Mouse (Mus musculus) heart, postnatal 0 days (tissue): ENCODE data around the gene Xrcc5. TPM values are rescaled to one million over a fixed set of nuclear protein-coding genes. Genes with fewer than 3 reads are reported as not detected.

Experiments used
- ATAC-seq: fragments of 200-750 bp; cut with Nextera tagmentation; 2 replicates; pipeline ENCODE4 v1.8.0; 2017; ENCODE audit warnings: low read depth, moderate number of reproducible peaks, moderate library complexity; ENCODE audit not compliant: insufficient read depth
- DNase-seq: peaks from one replicate; pipeline ENCODE4 v3.0.0-alpha.2; 2016; ENCODE audit warnings: low spot score
- H3K27ac ChIP-seq: fragments of 300-500 bp; sonication (generic); 2 replicates; pipeline ENCODE4 v1.5.1; 2014; ENCODE audit warnings: low read depth, mild to moderate bottlenecking
- H3K27me3 ChIP-seq: fragments of 300-500 bp; sonication (generic); 2 replicates; pipeline ENCODE4 v1.6.1; 2014; ENCODE audit warnings: low read length, mixed read lengths; ENCODE audit not compliant: control insufficient read depth, insufficient read depth
- H3K36me3 ChIP-seq: fragments of 300-500 bp; sonication (generic); replicated peaks from 2 replicates; pipeline ENCODE4 v1.6.1; 2014; ENCODE audit warnings: low read length, mixed read lengths; ENCODE audit not compliant: control insufficient read depth, insufficient read depth
- H3K4me1 ChIP-seq: fragments of 300-500 bp; sonication (generic); 2 replicates; pipeline ENCODE4 v1.6.1; 2014; ENCODE audit warnings: antibody characterized with exemption; ENCODE audit not compliant: control insufficient read depth, insufficient read depth
- H3K4me2 ChIP-seq: fragments of 300-500 bp; sonication (generic); 2 replicates; pipeline ENCODE4 v1.6.1; 2014; ENCODE audit warnings: low read depth, mild to moderate bottlenecking, low read length, moderate library complexity
- H3K4me3 ChIP-seq: fragments of 300-500 bp; sonication (generic); 2 replicates; pipeline ENCODE4 v1.5.1; 2014; ENCODE audit warnings: low read depth, low read length
- H3K9ac ChIP-seq: fragments of 300-500 bp; sonication (generic); replicated peaks from 2 replicates; pipeline ENCODE4 v1.6.1; 2014; ENCODE audit warnings: low read depth, low read length, mixed read lengths
- H3K9me3 ChIP-seq: fragments of 300-500 bp; sonication (generic); replicated peaks from 2 replicates; pipeline ENCODE4 v1.6.1; 2016; ENCODE audit warnings: low read length; ENCODE audit not compliant: control insufficient read depth
- CTCF ChIP-seq: IDR thresholded peaks from 2 replicates; pipeline ENCODE4 v1.5.1; 2016; ENCODE audit warnings: antibody characterized with exemption, control low read depth, low read depth
- EP300 ChIP-seq: IDR thresholded peaks from 2 replicates; pipeline ENCODE4 v1.6.1; 2016; ENCODE audit warnings: antibody characterized with exemption, low read depth
- WGBS: fragments of 180-500 bp; shearing (Covaris S2); extraction: QIAGEN DNeasy Blood & Tissue Kit; methylation state at CpG from one replicate; pipeline ENCODE4 v1.1.7; 2014; 5-methylcytosine and 5-hydroxymethylcytosine counted together
- polyA plus RNA-seq: library from polyadenylated mRNA; unstranded; fragments of >200 nt; fragmentation: Nextera tagmentation; extraction: Ambion mirVana; gene quantifications from 2 replicates; pipeline ENCODE4 v1.2.1, GENCODE M21; 2015
- total RNA-seq: library from RNA; depleted of rRNA; stranded (reverse); fragments of >200 nt; gene quantifications from 2 replicates; pipeline ENCODE4 v1.2.3, GENCODE M21; 2014; ENCODE audit warnings: low replicate concordance

The Xrcc5 gene
- total and polyA plus RNA-seq, 2 experiments from 2014 or later: 13.9 to 14.5 TPM

GRCm38 (mm10) chr1:72409936-72410335, 102.7 kb downstream of the Xrcc5 start:
- DNase-seq (no peak), ATAC-seq (no peak)
- no peak overlapping the region for H3K9ac ChIP-seq
- no peaks in the 10 kb centered on the region for H3K4me1 ChIP-seq
- H3K4me2 ChIP-seq: no peak overlapping the region
- H3K4me3 ChIP-seq: no peak overlapping the region
- H3K27me3 ChIP-seq: no peaks in the 10 kb centered on the region
- TF ChIP-seq CTCF (no peak), EP300 (no peak)
- no peak overlapping the region for H3K27ac ChIP-seq
- H3K36me3 ChIP-seq: no peaks in the 10 kb centered on the region
- H3K9me3 ChIP-seq: no peaks in the 10 kb centered on the region
- WGBS: 74% methylated on average over 5 of the region's 5 CpGs

DNA sequence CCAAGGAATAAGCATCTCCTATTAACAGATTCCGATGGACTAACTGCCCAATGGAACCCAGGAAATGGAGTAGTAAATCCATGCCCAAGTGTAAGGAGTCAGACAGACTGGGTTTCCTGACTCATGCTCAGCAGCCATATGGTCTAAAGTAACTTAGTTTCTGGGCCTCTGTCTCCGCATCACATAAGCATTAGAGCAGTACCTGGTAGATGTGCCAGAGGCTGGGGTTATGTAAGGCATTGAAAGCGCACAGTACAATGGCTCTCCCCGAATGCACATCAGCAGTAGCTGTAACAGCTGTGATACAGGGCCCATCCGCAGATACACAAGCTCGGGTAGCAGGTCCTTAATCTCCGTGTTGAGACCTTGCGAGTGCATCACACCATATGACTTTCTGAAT, 103.9 kb downstream of the Xrcc5 start:
- no peak overlapping the region for H3K4me2 ChIP-seq
- no peaks in the 10 kb centered on the region for H3K9me3 ChIP-seq
- WGBS: 89% methylated on average over 8 of the region's 8 CpGs

GRCm38 (mm10) chr1:72413205-72413604, 106.0 kb downstream of the Xrcc5 start:
- Histone ChIP-seq H3K4me3 (no peak overlapping the region), H3K36me3 (no peaks in the 10 kb centered on the region), H3K9me3 (no peaks in the 10 kb centered on the region), H3K4me2 (no peak overlapping the region), H3K27me3 (no peaks in the 10 kb centered on the region), H3K4me1 (no peaks in the 10 kb centered on the region), H3K9ac (no peak overlapping the region), H3K27ac (no peak overlapping the region)
- ATAC-seq: no peak
- TF ChIP-seq EP300 (no peak), CTCF (no peak)
- WGBS: 78% methylated on average over 8 of the region's 8 CpGs
- no peak for DNase-seq

More for the DNA sequence above, 103.9 kb downstream of the Xrcc5 start:
- DNase-seq (no peak), ATAC-seq (no peak)
- TF ChIP-seq EP300 (no peak), CTCF (no peak)
- no peaks in the 10 kb centered on the region for H3K27me3 ChIP-seq
- H3K9ac ChIP-seq: no peak overlapping the region
- no peak overlapping the region for H3K27ac ChIP-seq
- no peak overlapping the region for H3K4me3 ChIP-seq
- no peaks in the 10 kb centered on the region for H3K36me3 ChIP-seq
- H3K4me1 ChIP-seq: no peaks in the 10 kb centered on the region

DNA sequence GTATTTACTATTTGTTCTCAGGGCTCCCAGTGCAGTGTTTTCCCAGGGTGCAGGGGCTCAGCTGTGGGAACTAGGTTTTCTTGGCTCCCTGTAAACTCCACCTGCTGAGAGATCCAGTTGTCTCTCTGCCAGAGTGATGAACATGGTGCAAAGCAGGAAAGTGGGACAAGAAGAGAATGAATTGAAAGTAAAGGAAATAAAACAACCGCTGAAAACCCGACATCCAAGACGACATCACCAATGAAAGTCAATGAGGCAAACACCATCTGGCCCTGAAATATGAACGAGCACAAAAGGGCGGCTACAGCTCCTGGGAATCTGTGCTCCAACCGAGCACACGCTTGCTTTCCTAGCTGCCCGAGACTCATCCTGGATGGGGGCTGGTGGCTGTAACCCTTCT, 106.9 kb downstream of the Xrcc5 start:
- no peak overlapping the region for H3K4me3 ChIP-seq
- ATAC-seq (no peak), DNase-seq (no peak)
- H3K9ac ChIP-seq: no peak overlapping the region
- no peaks in the 10 kb centered on the region for H3K27me3 ChIP-seq
- no peaks in the 10 kb centered on the region for H3K9me3 ChIP-seq
- no peak overlapping the region for H3K4me2 ChIP-seq
- no peak overlapping the region for H3K27ac ChIP-seq
- WGBS: 87% methylated on average over 8 of the region's 8 CpGs
- H3K4me1 ChIP-seq: no peaks in the 10 kb centered on the region
- no peak for TF ChIP-seq CTCF
- no peak for TF ChIP-seq EP300
- no peaks in the 10 kb centered on the region for H3K36me3 ChIP-seq

DNA sequence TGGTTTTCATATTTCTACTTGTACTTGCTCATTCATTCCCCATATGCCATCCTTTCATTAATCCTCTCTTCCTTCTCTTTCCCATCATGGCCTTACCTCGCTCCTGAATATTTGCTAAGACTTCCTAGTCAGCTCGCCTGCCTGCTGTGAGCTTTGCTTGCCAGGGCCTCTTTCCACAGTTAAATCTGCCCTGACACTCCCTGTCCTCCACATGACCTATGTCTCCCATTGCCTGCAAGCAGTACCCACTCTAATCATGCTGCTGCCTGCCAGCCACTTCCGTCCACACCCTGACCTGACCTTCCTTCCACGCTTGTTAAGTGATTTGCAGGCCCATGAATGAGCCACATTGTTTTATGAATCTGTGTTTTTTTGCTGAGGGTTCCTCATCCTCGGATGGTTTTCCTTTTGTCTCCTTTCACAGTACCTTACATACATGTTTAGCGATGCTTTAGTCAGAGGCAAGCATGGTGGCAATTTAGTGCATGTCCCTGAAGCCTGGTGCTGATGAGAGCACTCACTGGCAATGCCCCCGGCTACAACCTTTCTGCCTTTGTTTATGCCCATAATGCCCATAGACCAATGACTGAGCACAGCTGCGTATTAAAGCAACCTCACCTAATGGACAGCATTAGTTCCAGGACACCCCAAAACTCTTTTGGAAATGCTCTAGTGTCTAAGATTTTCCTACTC, 107.5 kb downstream of the Xrcc5 start:
- Histone ChIP-seq H3K4me1 (no peaks in the 10 kb centered on the region), H3K9me3 (no peaks in the 10 kb centered on the region), H3K4me3 (no peak overlapping the region), H3K9ac (no peak overlapping the region), H3K27ac (no peak overlapping the region), H3K27me3 (no peaks in the 10 kb centered on the region), H3K4me2 (no peak overlapping the region), H3K36me3 (no peaks in the 10 kb centered on the region)
- DNase-seq (no peak), ATAC-seq (no peak)
- TF ChIP-seq CTCF: no peak
- TF ChIP-seq EP300: no peak
- WGBS: 62% methylated on average over 8 of the region's 8 CpGs
